Mouse (Mus musculus) heart, adult 8-10 months (tissue): ENCODE results near the gene Gm6614. TPM values are rescaled to one million over a fixed set of nuclear protein-coding genes. Genes with fewer than 3 reads are reported as not detected.
"Not testable (repeated sequence)": the region's sequence is repeated elsewhere in the genome, so short reads cannot be mapped to it uniquely, and the experiment has no call there.

ENCODE experiments used
- DNase-seq: peaks from one replicate; pipeline ENCODE4 v3.0.0; 2022; ENCODE audit warnings: low spot score
- total RNA-seq, 4 experiments: library from RNA; stranded (reverse); gene quantifications; 2 replicates each; pipeline ENCODE4 v1.2.4; 2022

The Gm6614 gene
- total RNA-seq: not detected

- DNase-seq: no peak
These were observed at the start of gene Gm6614 for GRCm38 (mm10) chr6:142011364-142011955. Gm6614 (minus strand) TSS chr6:142011414.

GRCm38 (mm10) chr6:142058281-142058680, 47.1 kb upstream of the Gm6614 start:
- DNase-seq: not testable (repeated sequence)

- DNase-seq: no peak
These were observed 36.5 kb upstream of the Gm6614 start for GRCm38 (mm10) chr6:142047689-142048088.

GRCm38 (mm10) chr6:142045746-142046145, 34.5 kb upstream of the Gm6614 start:
- DNase-seq: no peak

- DNase-seq: no peak
These were observed 30.7 kb upstream of the Gm6614 start for GRCm38 (mm10) chr6:142041896-142042295.

- peak; percentile 7 for DNase-seq
These were observed 29.3 kb upstream of the Gm6614 start for GRCm38 (mm10) chr6:142040306-142041175.

- no peak for DNase-seq
These were observed 24.6 kb upstream of the Gm6614 start for GRCm38 (mm10) chr6:142035771-142036170.

GRCm38 (mm10) chr6:142021671-142022070, 10.5 kb upstream of the Gm6614 start:
- no peak for DNase-seq

GRCm38 (mm10) chr6:141986772-141987171, 24.4 kb downstream of the Gm6614 start:
- DNase-seq: no peak

- no peak for DNase-seq
These were observed 26.6 kb downstream of the Gm6614 start for GRCm38 (mm10) chr6:141984644-141985043.

GRCm38 (mm10) chr6:141962420-141962819, 48.8 kb downstream of the Gm6614 start:
- no peak for DNase-seq

GRCm38 (mm10) chr6:141961861-141962260, 49.4 kb downstream of the Gm6614 start:
- no peak for DNase-seq

GRCm38 (mm10) chr6:141960482-141960881, 50.7 kb downstream of the Gm6614 start:
- DNase-seq: no peak

GRCm38 (mm10) chr6:141946862-141947261, 64.4 kb downstream of the Gm6614 start, which contains the start of gene Slco1a1:
Slco1a1 (minus strand) TSS chr6:141946962.
- no peak for DNase-seq

GRCm38 (mm10) chr6:141940451-141940850, 70.8 kb downstream of the Gm6614 start:
- no peak for DNase-seq

Other genes with a start within 250 kb of the Gm6614 start
- not detected for gene Gm5724, start 237.6 kb downstream of the Gm6614 start, total RNA-seq
- under 1 TPM; 0.52 to 0.91 (median 0.73) TPM for gene Slco1a4, start 155.2 kb downstream of the Gm6614 start, total RNA-seq
- not detected for gene Slco1a1, start 64.5 kb downstream of the Gm6614 start, total RNA-seq
- gene Slco1a6, start 197.1 kb upstream of the Gm6614 start, total RNA-seq: not detected